Mouse (Mus musculus) adipocyte (in vitro differentiated cells): ENCODE measurements around the gene Fbxl15.

Source experiments
- DNase-seq: peaks from one replicate; pipeline ENCODE4 v3.0.0-alpha.2; 2016; ENCODE audit warnings: low spot score

Fbxl15 gene

GRCm38 (mm10) chr19:46328081-46329030 lies at the start of gene Fbxl15:
Gene Fbxl15 (plus strand): TSS chr19:46328184.
- DNase-seq: peak; percentile 98

- DNase-seq: no peak
Observed at GRCm38 (mm10) chr19:46282081-46282849, 45.7 kb upstream of the Fbxl15 start.

GRCm38 (mm10) chr19:46284686-46285085 lies 43.3 kb upstream of the Fbxl15 start:
- no peak for DNase-seq

GRCm38 (mm10) chr19:46285631-46286030 lies 42.4 kb upstream of the Fbxl15 start:
- DNase-seq: no peak

GRCm38 (mm10) chr19:46286047-46286446 lies 41.9 kb upstream of the Fbxl15 start:
- no peak for DNase-seq

- no peak for DNase-seq
Observed at GRCm38 (mm10) chr19:46286926-46287325, 41.1 kb upstream of the Fbxl15 start.

GRCm38 (mm10) chr19:46287566-46287965 lies 40.4 kb upstream of the Fbxl15 start:
- no peak for DNase-seq

GRCm38 (mm10) chr19:46290535-46291105 lies 37.4 kb upstream of the Fbxl15 start:
- peak; percentile 64 for DNase-seq

- no peak for DNase-seq
Observed at GRCm38 (mm10) chr19:46296938-46297337, 31.0 kb upstream of the Fbxl15 start.

GRCm38 (mm10) chr19:46300294-46301045 lies 27.5 kb upstream of the Fbxl15 start:
- DNase-seq: no peak

- DNase-seq: no peak
Observed at GRCm38 (mm10) chr19:46302551-46302950, 25.4 kb upstream of the Fbxl15 start.

- no peak for DNase-seq
Observed at GRCm38 (mm10) chr19:46303251-46304215, 24.5 kb upstream of the Fbxl15 start.

- DNase-seq: peak; percentile 98
Observed at GRCm38 (mm10) chr19:46304216-46304841, 23.7 kb upstream of the Fbxl15 start, which contains the start of gene Nfkb2. Gene Nfkb2 (plus strand): TSS chr19:46304320.

GRCm38 (mm10) chr19:46304908-46305333 lies 23.1 kb upstream of the Fbxl15 start:
- DNase-seq: peak; percentile 65

- DNase-seq: peak; percentile 91
Observed at GRCm38 (mm10) chr19:46305432-46306267, 22.3 kb upstream of the Fbxl15 start.

GRCm38 (mm10) chr19:46306268-46306610 lies 21.7 kb upstream of the Fbxl15 start:
- DNase-seq: no peak

- DNase-seq: no peak
Observed at GRCm38 (mm10) chr19:46306751-46307289, 21.2 kb upstream of the Fbxl15 start.

- no peak for DNase-seq
Observed at GRCm38 (mm10) chr19:46307781-46308180, 20.2 kb upstream of the Fbxl15 start.

- DNase-seq: no peak
Observed at GRCm38 (mm10) chr19:46308303-46308702, 19.7 kb upstream of the Fbxl15 start.
